Mouse (Mus musculus): ENCODE data around the gene Homez. TPM values are rescaled to one million over a fixed set of nuclear protein-coding genes. Genes with fewer than 3 reads are reported as not detected.

The Homez gene
- polyA plus RNA-seq, 1 experiment: 16.8 TPM

- Histone ChIP-seq H3K9me3 (replicated peaks; ENCODE audit: control insufficient read depth, insufficient read depth, low read length, poor library complexity, severe bottlenecking) (no peaks in the 10 kb centered on the region), H3K27me3 (ENCODE audit: control insufficient read depth, insufficient read depth, low read length, poor library complexity, severe bottlenecking) (no peaks in the 10 kb centered on the region), H3K9ac (ENCODE audit: low read depth, poor library complexity, severe bottlenecking) (no peak overlapping the region), H3K4me1 (ENCODE audit: control insufficient read depth, insufficient read depth, low read length) (no peaks in the 10 kb centered on the region), H3K4me3 (ENCODE audit: low read depth, low read length) (no peak overlapping the region), H3K36me3 (ENCODE audit: control insufficient read depth, insufficient read depth, low read length, poor library complexity, severe bottlenecking) (no peaks in the 10 kb centered on the region), H3K27ac (ENCODE audit: insufficient read depth, low read length) (no peak overlapping the region)
- TF ChIP-seq CTCF (IDR thresholded peaks at IDR 0.05; ENCODE audit: low read depth, low read length): no peak
- no peak for TF ChIP-seq EP300 (IDR thresholded peaks at IDR 0.05; ENCODE audit: insufficient read depth, low read depth, low read length)
- TF ChIP-seq POLR2A (IDR thresholded peaks at IDR 0.05; ENCODE audit: insufficient read depth, low read length): no peak
Measured at GRCm38 (mm10) chr14:54865626-54866025, 5.1 kb downstream of the Homez start.

GRCm38 (mm10) chr14:54864313-54865036 is 6.3 kb downstream of the Homez start:
- no peaks in the 10 kb centered on the region for H3K9me3 ChIP-seq (replicated peaks; ENCODE audit: control insufficient read depth, insufficient read depth, low read length, poor library complexity, severe bottlenecking)
- H3K27ac ChIP-seq (ENCODE audit: insufficient read depth, low read length): no peak overlapping the region
- H3K4me3 ChIP-seq (ENCODE audit: low read depth, low read length): peak overlapping the region; percentile 92
- no peaks in the 10 kb centered on the region for H3K27me3 ChIP-seq (ENCODE audit: control insufficient read depth, insufficient read depth, low read length, poor library complexity, severe bottlenecking)
- no peaks in the 10 kb centered on the region for H3K36me3 ChIP-seq (ENCODE audit: control insufficient read depth, insufficient read depth, low read length, poor library complexity, severe bottlenecking)
- no peaks in the 10 kb centered on the region for H3K4me1 ChIP-seq (ENCODE audit: control insufficient read depth, insufficient read depth, low read length)
- H3K9ac ChIP-seq (ENCODE audit: low read depth, poor library complexity, severe bottlenecking): peak overlapping the region; percentile 87
- TF ChIP-seq EP300 (IDR thresholded peaks at IDR 0.05; ENCODE audit: insufficient read depth, low read depth, low read length): no peak
- TF ChIP-seq CTCF (IDR thresholded peaks at IDR 0.05; ENCODE audit: low read depth, low read length): no peak
- no peak for TF ChIP-seq POLR2A (IDR thresholded peaks at IDR 0.05; ENCODE audit: insufficient read depth, low read length)

- no peaks in the 10 kb centered on the region for H3K4me1 ChIP-seq (ENCODE audit: control insufficient read depth, insufficient read depth, low read length)
- H3K27ac ChIP-seq (ENCODE audit: insufficient read depth, low read length): no peak overlapping the region
- no peaks in the 10 kb centered on the region for H3K9me3 ChIP-seq (replicated peaks; ENCODE audit: control insufficient read depth, insufficient read depth, low read length, poor library complexity, severe bottlenecking)
- H3K9ac ChIP-seq (ENCODE audit: low read depth, poor library complexity, severe bottlenecking): peak overlapping the region; percentile 87
- H3K27me3 ChIP-seq (ENCODE audit: control insufficient read depth, insufficient read depth, low read length, poor library complexity, severe bottlenecking): no peaks in the 10 kb centered on the region
- TF ChIP-seq POLR2A (IDR thresholded peaks at IDR 0.05; ENCODE audit: insufficient read depth, low read length): peak; percentile 44
- no peak for TF ChIP-seq EP300 (IDR thresholded peaks at IDR 0.05; ENCODE audit: insufficient read depth, low read depth, low read length)
- peak overlapping the region; percentile 92 for H3K4me3 ChIP-seq (ENCODE audit: low read depth, low read length)
- H3K36me3 ChIP-seq (ENCODE audit: control insufficient read depth, insufficient read depth, low read length, poor library complexity, severe bottlenecking): no peaks in the 10 kb centered on the region
Measured at GRCm38 (mm10) chr14:54863501-54864312, 7.1 kb downstream of the Homez start.

- TF ChIP-seq EP300 (IDR thresholded peaks at IDR 0.05; ENCODE audit: insufficient read depth, low read depth, low read length) (no peak), CTCF (IDR thresholded peaks at IDR 0.05; ENCODE audit: low read depth, low read length) (peak; percentile 71), POLR2A (IDR thresholded peaks at IDR 0.05; ENCODE audit: insufficient read depth, low read length) (no peak)
- Histone ChIP-seq H3K4me1 (ENCODE audit: control insufficient read depth, insufficient read depth, low read length) (no peaks in the 10 kb centered on the region), H3K27me3 (ENCODE audit: control insufficient read depth, insufficient read depth, low read length, poor library complexity, severe bottlenecking) (no peaks in the 10 kb centered on the region), H3K36me3 (ENCODE audit: control insufficient read depth, insufficient read depth, low read length, poor library complexity, severe bottlenecking) (no peaks in the 10 kb centered on the region), H3K9ac (ENCODE audit: low read depth, poor library complexity, severe bottlenecking) (no peak overlapping the region), H3K4me3 (ENCODE audit: low read depth, low read length) (no peak overlapping the region), H3K27ac (ENCODE audit: insufficient read depth, low read length) (no peak overlapping the region), H3K9me3 (replicated peaks; ENCODE audit: control insufficient read depth, insufficient read depth, low read length, poor library complexity, severe bottlenecking) (no peaks in the 10 kb centered on the region)
Measured at GRCm38 (mm10) chr14:54860511-54860910, 10.2 kb downstream of the Homez start.

- Histone ChIP-seq H3K27ac (ENCODE audit: insufficient read depth, low read length) (no peak overlapping the region), H3K4me1 (ENCODE audit: control insufficient read depth, insufficient read depth, low read length) (no peaks in the 10 kb centered on the region), H3K4me3 (ENCODE audit: low read depth, low read length) (no peak overlapping the region), H3K9me3 (replicated peaks; ENCODE audit: control insufficient read depth, insufficient read depth, low read length, poor library complexity, severe bottlenecking) (no peaks in the 10 kb centered on the region), H3K36me3 (ENCODE audit: control insufficient read depth, insufficient read depth, low read length, poor library complexity, severe bottlenecking) (no peaks in the 10 kb centered on the region), H3K9ac (ENCODE audit: low read depth, poor library complexity, severe bottlenecking) (no peak overlapping the region), H3K27me3 (ENCODE audit: control insufficient read depth, insufficient read depth, low read length, poor library complexity, severe bottlenecking) (no peaks in the 10 kb centered on the region)
- no peak for TF ChIP-seq EP300 (IDR thresholded peaks at IDR 0.05; ENCODE audit: insufficient read depth, low read depth, low read length)
- TF ChIP-seq POLR2A (IDR thresholded peaks at IDR 0.05; ENCODE audit: insufficient read depth, low read length): no peak
- TF ChIP-seq CTCF (IDR thresholded peaks at IDR 0.05; ENCODE audit: low read depth, low read length): no peak
Measured at GRCm38 (mm10) chr14:54857891-54858290, 12.9 kb downstream of the Homez start.

- Histone ChIP-seq H3K27me3 (ENCODE audit: control insufficient read depth, insufficient read depth, low read length, poor library complexity, severe bottlenecking) (no peaks in the 10 kb centered on the region), H3K4me1 (ENCODE audit: control insufficient read depth, insufficient read depth, low read length) (no peaks in the 10 kb centered on the region), H3K36me3 (ENCODE audit: control insufficient read depth, insufficient read depth, low read length, poor library complexity, severe bottlenecking) (no peaks in the 10 kb centered on the region), H3K9me3 (replicated peaks; ENCODE audit: control insufficient read depth, insufficient read depth, low read length, poor library complexity, severe bottlenecking) (no peaks in the 10 kb centered on the region), H3K27ac (ENCODE audit: insufficient read depth, low read length) (no peak overlapping the region), H3K9ac (ENCODE audit: low read depth, poor library complexity, severe bottlenecking) (no peak overlapping the region), H3K4me3 (ENCODE audit: low read depth, low read length) (no peak overlapping the region)
- TF ChIP-seq CTCF (IDR thresholded peaks at IDR 0.05; ENCODE audit: low read depth, low read length) (no peak), EP300 (IDR thresholded peaks at IDR 0.05; ENCODE audit: insufficient read depth, low read depth, low read length) (no peak)
Measured at GRCm38 (mm10) chr14:54856703-54857102, 14.1 kb downstream of the Homez start.

Measured in ES-Bruce4 (cell line).